Mouse (Mus musculus) heart, embryonic 12.5 days (tissue): ENCODE measurements around the gene Olfr613. TPM values are rescaled to one million over a fixed set of nuclear protein-coding genes. Genes with fewer than 3 reads are reported as not detected.
"Not testable (repeated sequence)": the region's sequence is repeated elsewhere in the genome, so short reads cannot be mapped to it uniquely, and the experiment has no call there.

ENCODE experiments used
- ATAC-seq: fragments of 200-750 bp; cut with Nextera tagmentation; 2 replicates; pipeline ENCODE4 v1.8.0; 2017; ENCODE audit warnings: moderate TSS enrichment, moderate library complexity; ENCODE audit not compliant: insufficient number of reproducible peaks, low FRiP score
- H3K27ac ChIP-seq: fragments of 300-500 bp; sonication (generic); 2 replicates; pipeline ENCODE4 v1.5.1; 2016; ENCODE audit warnings: mild to moderate bottlenecking, moderate library complexity; ENCODE audit not compliant: poor library complexity, severe bottlenecking
- H3K27me3 ChIP-seq: fragments of 300-500 bp; sonication (generic); replicated peaks from 2 replicates; pipeline ENCODE4 v1.6.1; 2016; ENCODE audit warnings: mild to moderate bottlenecking, moderate library complexity
- H3K36me3 ChIP-seq: fragments of 300-500 bp; sonication (generic); 2 replicates; pipeline ENCODE4 v1.6.1; 2016; ENCODE audit warnings: mild to moderate bottlenecking, moderate library complexity
- H3K4me1 ChIP-seq: fragments of 300-500 bp; sonication (generic); replicated peaks from 2 replicates; pipeline ENCODE4 v1.6.1; 2016; ENCODE audit warnings: mild to moderate bottlenecking
- H3K4me2 ChIP-seq: fragments of 300-500 bp; sonication (generic); 2 replicates; pipeline ENCODE4 v1.6.1; 2016; ENCODE audit warnings: mild to moderate bottlenecking, moderate library complexity
- H3K4me3 ChIP-seq: fragments of 300-500 bp; sonication (generic); 2 replicates; pipeline ENCODE4 v1.5.1; 2016; ENCODE audit warnings: mild to moderate bottlenecking
- H3K9ac ChIP-seq: fragments of 300-500 bp; sonication (generic); 2 replicates; pipeline ENCODE4 v1.6.1; 2016; ENCODE audit warnings: mild to moderate bottlenecking, moderate library complexity
- H3K9me3 ChIP-seq: fragments of 300-500 bp; sonication (generic); replicated peaks from 2 replicates; pipeline ENCODE4 v1.6.1; 2016; ENCODE audit warnings: mild to moderate bottlenecking, moderate library complexity
- WGBS: fragments of 180-500 bp; shearing (Covaris S2); methylation state at CpG from one replicate; pipeline ENCODE4 v1.1.7; 2016; 5-methylcytosine and 5-hydroxymethylcytosine counted together
- microRNA-seq: library from miRNA; unstranded; fragments of <30 nt; microRNA quantifications from one replicate; pipeline ENCODE4, GENCODE M21; 2017
- polyA plus RNA-seq: library from polyadenylated mRNA; unstranded; fragments of >200 nt; fragmentation: Nextera tagmentation; extraction: Ambion mirVana; gene quantifications from 2 replicates; pipeline ENCODE4 v1.2.1, GENCODE M21; 2016

The Olfr613 gene
- polyA plus RNA-seq = not detected in 2 replicates

DNA sequence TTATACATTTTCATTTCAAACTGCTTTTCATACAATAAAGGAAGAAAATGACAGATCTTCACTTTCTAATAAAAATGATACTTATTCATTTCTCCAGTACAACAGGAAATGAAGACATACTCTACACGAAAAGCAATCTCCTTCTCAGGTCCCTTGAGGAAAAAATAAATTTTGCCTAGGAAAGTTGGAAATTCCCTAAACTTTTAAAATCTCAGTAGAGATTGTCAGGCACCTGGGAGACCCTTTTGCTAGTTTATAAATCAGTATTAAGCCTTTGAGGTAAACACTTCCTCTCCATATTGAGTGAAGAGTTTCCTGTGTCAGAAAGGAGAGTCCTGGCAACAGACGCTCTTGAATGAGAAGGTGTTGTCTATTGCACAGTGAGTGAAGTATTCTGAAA lies at the start of gene Olfr613:
Olfr613 (plus strand) TSS at position 301 of the 400 bp plus-strand sequence.
- Histone ChIP-seq H3K4me3 (no peak within 1 kb of the TSS), H3K4me2 (no peak within 1 kb of the TSS), H3K4me1 (no peaks in the 10 kb centered on the region), H3K9me3 (peaks cover 9% of the 10 kb centered on the region; the same call in 1 of the 2 replicates), H3K27ac (no peak within 1 kb of the TSS), H3K36me3 (no peaks in the 10 kb centered on the region), H3K9ac (no peak within 1 kb of the TSS), H3K27me3 (no peaks in the 10 kb centered on the region)
- ATAC-seq = no peak
- WGBS = 75% methylated on average over 2 of the region's 2 CpGs

DNA sequence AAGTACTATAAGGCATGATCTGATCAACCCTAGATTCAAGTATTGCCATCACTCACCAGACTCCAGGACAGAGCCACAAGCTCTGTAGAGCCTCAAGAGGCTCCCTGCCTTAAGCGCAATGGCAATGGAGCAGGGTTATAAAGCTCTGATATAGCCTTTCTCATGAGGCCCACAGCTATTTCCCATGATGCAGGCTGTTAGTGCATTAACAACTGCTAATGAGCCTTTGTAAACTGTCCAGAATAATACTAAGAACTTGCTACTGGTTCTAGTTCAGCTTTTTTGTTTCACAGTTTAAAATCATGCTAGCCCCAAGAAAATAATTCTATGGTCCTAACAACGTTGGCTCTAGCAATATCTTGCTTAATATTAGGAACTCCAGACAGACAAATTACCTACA lies 35.9 kb upstream of the Olfr613 start, which contains the start of gene Olfr610:
Olfr610 (minus strand) TSS at position 101 of the 400 bp plus-strand sequence.
- Histone ChIP-seq H3K4me3 (no peak within 1 kb of the TSS), H3K36me3 (no peaks in the 10 kb centered on the region), H3K4me1 (no peaks in the 10 kb centered on the region), H3K27ac (no peak within 1 kb of the TSS), H3K9ac (no peak within 1 kb of the TSS), H3K9me3 (no peaks in the 10 kb centered on the region), H3K27me3 (no peaks in the 10 kb centered on the region), H3K4me2 (no peak within 1 kb of the TSS)
- 82% methylated on average over 2 of the region's 2 CpGs for WGBS
- ATAC-seq = no peak

DNA sequence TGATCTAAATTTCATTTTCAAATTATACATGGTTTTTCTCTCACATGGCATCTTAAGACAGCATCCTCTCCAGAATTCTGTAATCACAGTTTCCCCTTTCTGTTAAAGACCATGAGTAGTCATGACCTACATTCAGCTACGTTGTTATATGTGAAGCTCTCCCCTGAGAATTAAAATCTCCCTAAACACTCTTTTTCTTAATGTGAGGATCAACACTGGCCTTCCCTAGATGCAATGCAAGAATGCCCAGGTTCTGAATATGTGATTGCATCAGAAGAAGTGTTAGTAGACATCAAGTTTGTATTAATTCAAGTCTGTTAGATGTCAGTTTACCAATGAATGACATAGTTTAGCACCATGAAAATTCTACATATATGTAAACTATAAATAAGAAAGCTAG lies 27.1 kb upstream of the Olfr613 start, which contains the start of gene Olfr611:
Olfr611 (minus strand) TSS at position 101 of the 400 bp plus-strand sequence.
- not testable (repeated sequence) for H3K4me1 ChIP-seq, H3K4me2 ChIP-seq, H3K9ac ChIP-seq, H3K4me3 ChIP-seq, H3K27ac ChIP-seq, H3K27me3 ChIP-seq, ATAC-seq, H3K36me3 ChIP-seq, H3K9me3 ChIP-seq
- 47% methylated on average over 1 of the region's 1 CpGs for WGBS

DNA sequence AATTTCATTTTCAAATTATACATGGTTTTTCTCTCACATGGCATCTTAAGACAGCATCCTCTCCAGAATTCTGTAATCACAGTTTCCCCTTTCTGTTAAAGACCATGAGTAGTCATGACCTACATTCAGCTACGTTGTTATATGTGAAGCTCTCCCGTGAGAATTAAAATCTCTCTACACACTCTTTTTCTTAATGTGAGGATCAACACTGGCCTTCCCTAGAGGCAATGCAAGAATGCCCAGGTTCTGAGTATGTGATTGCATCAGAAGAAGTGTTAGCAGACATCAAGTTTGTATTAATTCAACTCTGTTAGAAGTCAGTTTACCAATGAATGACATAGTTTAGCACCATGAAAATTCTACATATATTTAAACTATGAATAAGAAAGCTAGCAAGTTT lies 5.3 kb upstream of the Olfr613 start, which contains the start of gene Olfr612:
Olfr612 (minus strand) TSS at position 101 of the 400 bp plus-strand sequence.
- H3K9ac ChIP-seq, H3K4me3 ChIP-seq, H3K27ac ChIP-seq, ATAC-seq, H3K36me3 ChIP-seq, H3K4me1 ChIP-seq, H3K27me3 ChIP-seq, H3K9me3 ChIP-seq, H3K4me2 ChIP-seq: not testable (repeated sequence)
- 81% methylated on average over 2 of the region's 2 CpGs for WGBS

DNA sequence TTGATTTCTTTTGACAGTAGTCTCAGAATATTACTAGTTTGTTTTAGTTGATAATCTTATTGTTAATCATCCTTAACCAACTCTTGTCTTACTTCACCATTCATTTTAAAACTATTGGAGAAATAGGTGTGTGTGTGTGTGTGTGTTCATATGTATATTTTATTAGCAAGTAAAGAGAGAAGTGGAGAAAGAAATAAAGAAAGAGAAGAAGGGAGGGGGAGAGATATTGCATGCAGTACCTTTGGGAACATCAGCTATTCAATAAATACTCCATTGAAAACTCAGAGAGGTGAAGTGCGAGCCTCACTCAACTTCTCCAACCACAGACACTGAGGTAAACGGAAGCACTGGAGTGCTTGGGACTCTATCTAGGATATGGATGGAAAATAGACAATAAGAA lies 7.9 kb downstream of the Olfr613 start, which contains the start of gene Olfr615:
Olfr615 (plus strand) TSS at position 301 of the 400 bp plus-strand sequence.
- 76% methylated on average over 2 of the region's 2 CpGs for WGBS
- no peak within 1 kb of the TSS for H3K9ac ChIP-seq
- no peak for ATAC-seq
- no peak within 1 kb of the TSS for H3K4me2 ChIP-seq
- H3K27ac ChIP-seq = no peak within 1 kb of the TSS
- no peaks in the 10 kb centered on the region for H3K36me3 ChIP-seq
- no peaks in the 10 kb centered on the region for H3K9me3 ChIP-seq
- H3K27me3 ChIP-seq = no peaks in the 10 kb centered on the region
- no peaks in the 10 kb centered on the region for H3K4me1 ChIP-seq
- H3K4me3 ChIP-seq = no peak within 1 kb of the TSS

DNA sequence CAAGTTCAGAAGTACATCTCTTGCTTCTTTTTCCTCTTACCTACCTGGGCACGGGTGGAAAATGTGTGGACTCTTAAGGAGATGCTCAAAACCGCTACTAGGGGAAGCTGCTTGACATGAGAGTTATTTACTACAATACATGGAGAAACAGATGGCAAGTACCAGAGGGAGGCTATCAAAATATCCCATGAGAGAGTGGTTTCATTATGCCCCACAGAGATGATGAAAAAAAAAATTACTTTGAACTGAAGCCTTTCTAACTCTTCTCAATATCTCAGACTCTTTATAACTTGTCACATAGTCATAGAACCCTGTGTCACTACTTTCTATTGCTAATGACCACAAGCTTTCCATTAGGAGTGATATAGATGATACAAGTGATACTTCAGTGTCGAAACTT lies 21.2 kb downstream of the Olfr613 start, which contains the start of gene Olfr616:
Olfr616 (minus strand) TSS at position 101 of the 400 bp plus-strand sequence.
- H3K4me1 ChIP-seq = no peaks in the 10 kb centered on the region
- no peak within 1 kb of the TSS for H3K9ac ChIP-seq
- H3K27me3 ChIP-seq = no peaks in the 10 kb centered on the region
- 79% methylated on average over 3 of the region's 3 CpGs for WGBS
- no peak for ATAC-seq
- H3K27ac ChIP-seq = no peak within 1 kb of the TSS
- no peaks in the 10 kb centered on the region for H3K36me3 ChIP-seq
- no peak within 1 kb of the TSS for H3K4me3 ChIP-seq
- H3K4me2 ChIP-seq = no peak within 1 kb of the TSS
- no peaks in the 10 kb centered on the region for H3K9me3 ChIP-seq

DNA sequence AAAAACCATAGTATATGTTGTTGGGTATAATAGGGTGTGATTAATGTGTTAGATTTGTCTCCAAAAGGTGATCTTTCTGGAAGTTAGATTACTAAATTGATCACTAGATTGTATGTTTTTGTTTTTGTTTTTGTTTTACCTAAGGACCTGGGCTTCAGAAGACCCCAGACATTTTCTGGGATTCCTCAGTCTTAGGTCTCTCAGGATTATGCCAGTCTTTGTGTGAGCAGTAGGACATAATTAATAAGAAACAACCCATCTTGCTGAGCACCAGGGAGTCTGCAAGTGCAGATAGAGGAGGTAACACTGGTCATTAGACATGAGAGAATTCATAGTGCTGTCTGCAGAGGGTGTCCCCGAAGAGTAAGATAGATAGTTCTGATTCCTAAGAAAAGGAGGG lies 24.9 kb downstream of the Olfr613 start, which contains the start of gene Olfr617:
Olfr617 (plus strand) TSS at position 301 of the 400 bp plus-strand sequence.
- no peak within 1 kb of the TSS for H3K4me3 ChIP-seq
- H3K4me1 ChIP-seq = no peaks in the 10 kb centered on the region
- 79% methylated on average over 1 of the region's 1 CpGs for WGBS
- no peaks in the 10 kb centered on the region for H3K9me3 ChIP-seq
- no peak within 1 kb of the TSS for H3K4me2 ChIP-seq
- no peak for ATAC-seq
- H3K9ac ChIP-seq = no peak within 1 kb of the TSS
- H3K27ac ChIP-seq = no peak within 1 kb of the TSS
- H3K36me3 ChIP-seq = no peaks in the 10 kb centered on the region
- no peaks in the 10 kb centered on the region for H3K27me3 ChIP-seq

DNA sequence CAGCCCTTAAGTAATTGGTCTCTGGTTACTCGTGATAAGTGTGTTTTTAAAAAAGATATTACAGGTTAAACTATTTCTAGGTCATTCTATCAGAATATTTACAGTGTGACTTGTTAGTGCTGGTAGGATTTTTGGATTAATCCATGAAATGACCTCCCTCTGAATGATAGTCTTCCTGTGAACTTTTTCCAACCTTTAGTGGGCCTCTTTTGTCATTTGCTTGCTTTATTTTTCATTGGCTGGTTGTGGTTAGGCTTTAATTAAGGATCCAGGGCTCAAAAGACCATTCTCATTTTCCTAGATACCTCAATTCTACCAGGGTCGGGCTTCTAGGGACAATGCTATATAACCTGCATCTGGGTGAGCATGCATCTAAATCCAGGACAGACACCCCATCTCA lies 41.9 kb downstream of the Olfr613 start, which contains the start of gene Olfr618:
Olfr618 (plus strand) TSS at position 301 of the 400 bp plus-strand sequence.
- H3K36me3 ChIP-seq = no peaks in the 10 kb centered on the region
- H3K27me3 ChIP-seq = no peaks in the 10 kb centered on the region
- H3K4me2 ChIP-seq = no peak within 1 kb of the TSS
- H3K9ac ChIP-seq = no peak within 1 kb of the TSS
- H3K4me3 ChIP-seq = no peak within 1 kb of the TSS
- 46% methylated on average over 2 of the region's 2 CpGs for WGBS
- no peaks in the 10 kb centered on the region for H3K9me3 ChIP-seq
- no peak for ATAC-seq
- no peaks in the 10 kb centered on the region for H3K4me1 ChIP-seq
- H3K27ac ChIP-seq = no peak within 1 kb of the TSS

DNA sequence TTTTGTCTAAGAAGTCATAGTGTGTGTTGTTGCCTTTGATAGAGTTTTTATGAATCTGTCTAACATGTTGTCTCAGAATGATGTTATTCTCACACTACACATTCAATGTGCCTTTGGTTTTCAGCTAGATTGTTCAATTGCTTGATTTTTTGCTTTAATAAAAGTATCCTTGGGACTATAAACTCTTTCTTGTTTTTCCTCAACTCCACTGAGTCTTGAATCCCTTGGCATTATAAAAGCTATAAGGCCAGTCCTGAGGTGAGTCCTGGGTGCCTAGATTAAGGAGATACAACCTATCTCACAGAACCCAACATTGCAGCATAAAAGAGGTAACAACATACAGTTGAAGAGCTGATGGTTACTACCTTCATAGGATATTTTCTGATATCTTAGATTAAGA lies 52.4 kb downstream of the Olfr613 start, which contains the start of gene Olfr619:
Olfr619 (plus strand) TSS at position 301 of the 400 bp plus-strand sequence.
- Histone ChIP-seq H3K36me3 (no peaks in the 10 kb centered on the region), H3K9ac (no peak within 1 kb of the TSS), H3K4me3 (no peak within 1 kb of the TSS), H3K4me2 (no peak within 1 kb of the TSS), H3K27ac (no peak within 1 kb of the TSS), H3K4me1 (no peaks in the 10 kb centered on the region), H3K9me3 (no peaks in the 10 kb centered on the region), H3K27me3 (no peaks in the 10 kb centered on the region)
- ATAC-seq = no peak

Small RNA genes within 50 kb of the gene (microRNA-seq; reads per million reads assigned to microRNA genes)
- not detected for gene Gm26506

Other genes starting within 250 kb of the Olfr613 start
- not detected in 2 replicates for gene Olfr596, start 242.4 kb upstream of the Olfr613 start, polyA plus RNA-seq
- gene Olfr597, start 231.8 kb upstream of the Olfr613 start, polyA plus RNA-seq = not detected in 2 replicates
- gene Olfr598, start 224.5 kb upstream of the Olfr613 start, polyA plus RNA-seq = not detected in 2 replicates
- gene Olfr599, start 212.2 kb upstream of the Olfr613 start, polyA plus RNA-seq = not detected in 2 replicates
- gene Olfr600, start 198.4 kb upstream of the Olfr613 start, polyA plus RNA-seq = not detected in 2 replicates
- not detected in 2 replicates for gene Olfr601, start 185.4 kb upstream of the Olfr613 start, polyA plus RNA-seq
- gene Olfr603, start 161.9 kb upstream of the Olfr613 start, polyA plus RNA-seq = not detected in 2 replicates
- gene Usp17lc, start 133.0 kb upstream of the Olfr613 start, polyA plus RNA-seq = not detected in 2 replicates
- gene Olfr605, start 102.6 kb upstream of the Olfr613 start, polyA plus RNA-seq = not detected in 2 replicates
- gene Olfr606, start 99.0 kb upstream of the Olfr613 start, polyA plus RNA-seq = not detected in 2 replicates
- 0.13 and 0.28 TPM in 2 replicates for gene Olfr607, start 83.9 kb upstream of the Olfr613 start, polyA plus RNA-seq
- 0.17 TPM in 1 of 2 replicates, not detected in the other for gene Olfr608, start 78.2 kb upstream of the Olfr613 start, polyA plus RNA-seq
- gene Olfr609, start 50.0 kb upstream of the Olfr613 start, polyA plus RNA-seq = 0.08 TPM in 1 of 2 replicates, not detected in the other
- gene Olfr610, start 36.0 kb upstream of the Olfr613 start, polyA plus RNA-seq = not detected in 2 replicates
- not detected in 2 replicates for gene Olfr611, start 27.2 kb upstream of the Olfr613 start, polyA plus RNA-seq
- not detected in 2 replicates for gene Olfr612, start 5.4 kb upstream of the Olfr613 start, polyA plus RNA-seq
- not detected in 2 replicates for gene Olfr615, start 8.0 kb downstream of the Olfr613 start, polyA plus RNA-seq
- not detected in 2 replicates for gene Olfr616, start 21.1 kb downstream of the Olfr613 start, polyA plus RNA-seq
- gene Olfr617, start 25.0 kb downstream of the Olfr613 start, polyA plus RNA-seq = not detected in 2 replicates
- gene Olfr618, start 42.0 kb downstream of the Olfr613 start, polyA plus RNA-seq = not detected in 2 replicates
- gene Olfr619, start 52.5 kb downstream of the Olfr613 start, polyA plus RNA-seq = not detected in 2 replicates
- not detected in 2 replicates for gene Olfr620, start 64.5 kb downstream of the Olfr613 start, polyA plus RNA-seq
- not detected in 2 replicates for gene Olfr622, start 94.6 kb downstream of the Olfr613 start, polyA plus RNA-seq
- not detected in 2 replicates for gene Olfr623, start 115.6 kb downstream of the Olfr613 start, polyA plus RNA-seq
- 0.03 and 0.04 TPM in 2 replicates for gene Olfr624, start 123.1 kb downstream of the Olfr613 start, polyA plus RNA-seq
- gene Olfr625-ps1, start 134.6 kb downstream of the Olfr613 start, polyA plus RNA-seq = not detected in 2 replicates
- gene Olfr243, start 166.6 kb downstream of the Olfr613 start, polyA plus RNA-seq = not detected in 2 replicates
- not detected in 2 replicates for gene Olfr628, start 182.3 kb downstream of the Olfr613 start, polyA plus RNA-seq
- gene Olfr629, start 196.9 kb downstream of the Olfr613 start, polyA plus RNA-seq = 0.08 TPM in 1 of 2 replicates, not detected in the other
- not detected in 2 replicates for gene Olfr630, start 209.3 kb downstream of the Olfr613 start, polyA plus RNA-seq
- gene Olfr69, start 223.5 kb downstream of the Olfr613 start, polyA plus RNA-seq = not detected in 2 replicates
- gene Olfr68, start 231.6 kb downstream of the Olfr613 start, polyA plus RNA-seq = not detected in 2 replicates
- gene Olfr67, start 243.7 kb downstream of the Olfr613 start, polyA plus RNA-seq = not detected in 2 replicates